ENCODE assay signal across 9 mouse cellular contexts in genomic region chr9:25173171-25173570, GRCm38 (mm10). TPM values are rescaled to one million over a fixed set of nuclear protein-coding genes. Genes with fewer than 3 reads are reported as not detected.
DNase-seq lines count a peak whose midpoint lies in the region; ATAC-seq and TF ChIP-seq lines count a peak whose summit lies in the region.
"Had no signal": no experiment of that assay in that cellular context is flagged by ENCODE, and none has a peak within 500 bp of the region (broad histone marks: within the 10 kb centered on the region; RNA-seq: fewer than 3 reads in every experiment).

No protein-coding gene starts in this region.

- no peak overlapping the region for H3K9ac ChIP-seq in liver, postnatal 0 days (replicated peaks)
- H3K9ac ChIP-seq: hindbrain, embryonic 15.5 days had no signal

- peak overlapping the region; percentile 11; the same call in 1 of the 2 replicates for H3K4me2 ChIP-seq in liver, postnatal 0 days (ENCODE audit: low read depth, low read length)
- H3K4me2 ChIP-seq: hindbrain, embryonic 15.5 days had no signal

- no peak overlapping the region for H3K4me3 ChIP-seq in liver, postnatal 0 days (ENCODE audit: low read depth, low read length)
- H3K4me3 ChIP-seq: hindbrain, embryonic 15.5 days had no signal

- peak; percentile 89 for ATAC-seq in liver, postnatal 0 days

- WGBS in liver, postnatal 0 days (ENCODE audit: insufficient replicate concordance), result 10% methylated on average over 4 of the region's 4 CpGs

- H3K27ac ChIP-seq in liver, postnatal 0 days (ENCODE audit: low read depth), result peak overlapping the region; percentile 34; the same call in 1 of the 2 replicates
- H3K27ac ChIP-seq: hindbrain, embryonic 15.5 days had no signal

- peak; percentile 12 to 30 for DNase-seq in adrenal gland, adult (ENCODE audit: inconsistent age in 2 of 2, low spot score in 1 of 2)
- DNase-seq in adrenal gland, postnatal 4 days (ENCODE audit: low spot score in 2 of 2), result no peak
- peak; percentile 22 for DNase-seq in thymus, postnatal 14 days
- DNase-seq in thymus, adult 18-20 months, result no peak
- peak; percentile 49 for DNase-seq in liver, postnatal 0 days
- DNase-seq in urinary bladder, postnatal 25 days (ENCODE audit: low spot score), result peak; percentile 23
- DNase-seq in neural tube, embryonic 10.5 days (ENCODE audit: extremely low spot score, low spot score), result no peak
- DNase-seq in gastrocnemius, adult 8-10 months (ENCODE audit: low spot score in 2 of 2), result no peak

- peaks cover 17% of the 10 kb centered on the region for H3K4me1 ChIP-seq in liver, postnatal 0 days (ENCODE audit: insufficient read depth)
- H3K4me1 ChIP-seq: hindbrain, embryonic 15.5 days had no signal

- H3K9me3 ChIP-seq in liver, postnatal 0 days (ENCODE audit: low read length), result no peaks in the 10 kb centered on the region
- H3K9me3 ChIP-seq: hindbrain, embryonic 15.5 days had no signal

- 0 out of 2 replicates have a peak, but pooled peaks have one; percentile 25 for TF ChIP-seq EP300 in liver, postnatal 0 days (IDR thresholded peaks at IDR 0.05; ENCODE audit: low read depth)

- no peaks in the 10 kb centered on the region for H3K27me3 ChIP-seq in liver, postnatal 0 days (ENCODE audit: insufficient read depth, low read length)
- H3K27me3 ChIP-seq: hindbrain, embryonic 15.5 days had no signal

- TF ChIP-seq CTCF in liver, postnatal 0 days (IDR thresholded peaks at IDR 0.05; ENCODE audit: low read depth), result no peak

- no peaks in the 10 kb centered on the region for H3K36me3 ChIP-seq in liver, postnatal 0 days (replicated peaks; ENCODE audit: insufficient read depth, low read length)
- H3K36me3 ChIP-seq: hindbrain, embryonic 15.5 days had no signal

RNA-seq across cellular contexts. Expression of gene Herpud2, which starts 21.6 kb away (rescaled TPM):
- 10 to 100 TPM; 48.3 to 48.8 TPM for total RNA-seq in adrenal gland, postnatal 4 days (2021)
- 12.7 and 13.7 TPM in 2 replicates for polyA plus RNA-seq in liver, postnatal 0 days (2015; fragmentation: Nextera tagmentation; extraction: Ambion mirVana)
- 10 to 100 TPM; 47.3 to 56.0 (median 51.9) TPM for total RNA-seq in gastrocnemius, adult 8-10 months (2022)

Comparison
In these comparisons a context has a peak if more than half of its experiments do, and no peak if none do; other contexts are left out.
1. DNase-seq: peak in adrenal gland, adult (2 of 2), thymus, postnatal 14 days (single experiment), liver, postnatal 0 days (single experiment) and urinary bladder, postnatal 25 days (single experiment); none in adrenal gland, postnatal 4 days (0 of 2), thymus, adult 18-20 months (0 of 2), neural tube, embryonic 10.5 days (single experiment) and gastrocnemius, adult 8-10 months (0 of 2).